Mouse (Mus musculus): ENCODE data around the gene Anapc2. TPM values are rescaled to one million over a fixed set of nuclear protein-coding genes. Genes with fewer than 3 reads are reported as not detected.

Anapc2 gene
- total RNA-seq, 1 experiment from 2014 or later = 82.2 TPM

- no peak for ATAC-seq (ENCODE audit: extremely low read depth, insufficient number of reproducible peaks, low FRiP score, poor library complexity, severe bottlenecking)
These were observed 7.4 kb upstream of the Anapc2 start for GRCm38 (mm10) chr2:25264851-25265250.

- ATAC-seq (ENCODE audit: extremely low read depth, insufficient number of reproducible peaks, low FRiP score, poor library complexity, severe bottlenecking) = no peak
These were observed 6.2 kb upstream of the Anapc2 start for GRCm38 (mm10) chr2:25265897-25266656.

GRCm38 (mm10) chr2:25266720-25267119 is 5.6 kb upstream of the Anapc2 start:
- no peak for ATAC-seq (ENCODE audit: extremely low read depth, insufficient number of reproducible peaks, low FRiP score, poor library complexity, severe bottlenecking)

GRCm38 (mm10) chr2:25267241-25267640 is 5.0 kb upstream of the Anapc2 start:
- ATAC-seq (ENCODE audit: extremely low read depth, insufficient number of reproducible peaks, low FRiP score, poor library complexity, severe bottlenecking) = no peak

GRCm38 (mm10) chr2:25267746-25268309 is 4.5 kb upstream of the Anapc2 start:
- ATAC-seq (ENCODE audit: extremely low read depth, insufficient number of reproducible peaks, low FRiP score, poor library complexity, severe bottlenecking) = no peak

- ATAC-seq (ENCODE audit: extremely low read depth, insufficient number of reproducible peaks, low FRiP score, poor library complexity, severe bottlenecking) = no peak
These were observed 237 bp downstream of the Anapc2 start for GRCm38 (mm10) chr2:25272515-25272914.

- no peak for ATAC-seq (ENCODE audit: extremely low read depth, insufficient number of reproducible peaks, low FRiP score, poor library complexity, severe bottlenecking)
These were observed 732 bp downstream of the Anapc2 start for GRCm38 (mm10) chr2:25273010-25273409.

- peak; percentile 75 for ATAC-seq (ENCODE audit: extremely low read depth, insufficient number of reproducible peaks, low FRiP score, poor library complexity, severe bottlenecking)
These were observed 6.9 kb downstream of the Anapc2 start for GRCm38 (mm10) chr2:25278928-25279882.

- no peak for ATAC-seq (ENCODE audit: extremely low read depth, insufficient number of reproducible peaks, low FRiP score, poor library complexity, severe bottlenecking)
These were observed 13.3 kb downstream of the Anapc2 start for GRCm38 (mm10) chr2:25285551-25285950.

GRCm38 (mm10) chr2:25286314-25286713 is 14.0 kb downstream of the Anapc2 start:
- ATAC-seq (ENCODE audit: extremely low read depth, insufficient number of reproducible peaks, low FRiP score, poor library complexity, severe bottlenecking) = no peak

GRCm38 (mm10) chr2:25286837-25287636 is 14.8 kb downstream of the Anapc2 start:
- ATAC-seq (ENCODE audit: extremely low read depth, insufficient number of reproducible peaks, low FRiP score, poor library complexity, severe bottlenecking) = no peak

GRCm38 (mm10) chr2:25287927-25288649 is 15.8 kb downstream of the Anapc2 start, which contains the start of gene Tmem210:
Tmem210 (plus strand) TSS chr2:25288145.
- no peak for ATAC-seq (ENCODE audit: extremely low read depth, insufficient number of reproducible peaks, low FRiP score, poor library complexity, severe bottlenecking)

- no peak for ATAC-seq (ENCODE audit: extremely low read depth, insufficient number of reproducible peaks, low FRiP score, poor library complexity, severe bottlenecking)
These were observed 16.6 kb downstream of the Anapc2 start for GRCm38 (mm10) chr2:25288734-25289345.

GRCm38 (mm10) chr2:25289651-25290050 is 17.4 kb downstream of the Anapc2 start, which contains the start of gene Lrrc26:
Lrrc26 (plus strand) TSS chr2:25289915.
- no peak for ATAC-seq (ENCODE audit: extremely low read depth, insufficient number of reproducible peaks, low FRiP score, poor library complexity, severe bottlenecking)

GRCm38 (mm10) chr2:25290101-25290815 is 18.0 kb downstream of the Anapc2 start:
- no peak for ATAC-seq (ENCODE audit: extremely low read depth, insufficient number of reproducible peaks, low FRiP score, poor library complexity, severe bottlenecking)

GRCm38 (mm10) chr2:25290816-25291130 is 18.5 kb downstream of the Anapc2 start:
- ATAC-seq (ENCODE audit: extremely low read depth, insufficient number of reproducible peaks, low FRiP score, poor library complexity, severe bottlenecking) = no peak
